Mouse (Mus musculus) MN1 (cell line): ENCODE data around the gene Cfap77.
A peak's percentile ranks its signal among the peaks of the same experiment; 100 is the strongest.
"Not testable (repeated sequence)": the region's sequence is repeated elsewhere in the genome, so short reads cannot be mapped to it uniquely, and the experiment has no call there.

ENCODE experiments used
- DNase-seq: peaks from one replicate; pipeline ENCODE4 v3.0.0-alpha.2; 2016; ENCODE audit warnings: low spot score

Cfap77 gene

DNA sequence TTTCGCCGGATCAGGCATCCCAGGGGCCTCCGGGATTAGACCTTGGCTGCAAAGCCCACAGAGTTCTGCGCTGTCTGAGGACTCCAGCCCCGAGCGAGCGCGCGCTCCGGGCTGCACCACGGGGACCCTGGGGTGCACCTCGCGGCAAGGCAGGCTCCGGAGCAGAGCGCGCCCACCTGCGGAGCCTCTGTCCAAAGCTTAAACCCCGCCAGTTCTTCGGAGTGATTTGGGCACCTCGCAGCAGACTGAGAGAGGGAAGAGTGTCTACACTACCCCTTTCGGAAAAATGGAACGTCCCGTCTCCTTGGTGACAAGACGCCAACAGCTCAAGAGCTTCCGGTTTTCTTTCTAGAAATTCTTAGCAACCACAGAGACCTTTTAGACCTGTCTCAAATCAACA, at the start of gene Cfap77:
Gene Cfap77, minus strand, starts transcription at position 76 of the 400 bp plus-strand sequence.
- DNase-seq, result peak; percentile 82

DNA sequence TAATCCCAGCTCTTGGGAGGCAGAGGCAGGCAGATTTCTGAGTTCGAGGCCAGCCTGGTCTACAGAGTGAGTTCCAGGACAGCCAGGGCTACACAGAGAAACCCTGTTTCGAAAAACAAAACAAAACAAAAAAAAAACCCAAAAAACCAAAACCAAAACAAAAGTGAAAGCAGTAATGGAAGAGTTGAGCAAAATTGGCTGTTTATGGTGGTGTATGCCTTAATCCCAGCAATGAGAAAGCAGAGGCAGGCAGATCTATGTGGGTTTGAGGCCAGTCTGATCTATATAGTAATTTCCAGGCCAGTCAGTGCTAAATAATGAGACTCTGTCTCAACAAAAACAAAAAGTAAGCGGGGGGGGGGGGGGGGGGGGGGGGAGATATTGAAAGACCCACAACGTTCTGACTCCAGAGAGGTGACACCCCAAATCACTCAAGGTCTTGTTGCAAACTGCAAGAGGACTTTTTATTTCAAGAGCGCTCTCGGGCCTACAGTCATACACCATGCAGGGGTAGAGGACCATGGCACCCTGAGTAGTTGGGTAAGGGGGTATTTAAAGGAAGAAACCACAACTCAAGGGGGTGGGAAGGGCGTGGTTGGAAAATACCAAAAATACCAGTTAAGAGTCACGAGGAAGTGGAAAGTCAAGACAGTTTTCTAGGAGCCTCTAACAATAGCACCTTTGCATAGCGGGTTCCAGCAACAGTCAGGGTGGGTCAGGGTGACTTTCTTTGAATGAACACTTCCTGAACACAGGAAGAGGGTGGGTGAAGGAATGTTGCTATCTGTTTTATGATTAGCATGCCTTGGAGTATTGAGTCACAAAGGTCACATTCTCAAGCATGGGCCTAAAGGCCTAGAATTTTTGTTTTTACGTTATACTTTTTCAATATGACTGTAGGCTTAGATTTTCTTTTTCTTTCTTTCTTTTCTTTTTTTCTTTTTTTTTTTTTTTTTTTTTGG, 47.8 kb upstream of the Cfap77 start:
- DNase-seq, result not testable (repeated sequence)

DNA sequence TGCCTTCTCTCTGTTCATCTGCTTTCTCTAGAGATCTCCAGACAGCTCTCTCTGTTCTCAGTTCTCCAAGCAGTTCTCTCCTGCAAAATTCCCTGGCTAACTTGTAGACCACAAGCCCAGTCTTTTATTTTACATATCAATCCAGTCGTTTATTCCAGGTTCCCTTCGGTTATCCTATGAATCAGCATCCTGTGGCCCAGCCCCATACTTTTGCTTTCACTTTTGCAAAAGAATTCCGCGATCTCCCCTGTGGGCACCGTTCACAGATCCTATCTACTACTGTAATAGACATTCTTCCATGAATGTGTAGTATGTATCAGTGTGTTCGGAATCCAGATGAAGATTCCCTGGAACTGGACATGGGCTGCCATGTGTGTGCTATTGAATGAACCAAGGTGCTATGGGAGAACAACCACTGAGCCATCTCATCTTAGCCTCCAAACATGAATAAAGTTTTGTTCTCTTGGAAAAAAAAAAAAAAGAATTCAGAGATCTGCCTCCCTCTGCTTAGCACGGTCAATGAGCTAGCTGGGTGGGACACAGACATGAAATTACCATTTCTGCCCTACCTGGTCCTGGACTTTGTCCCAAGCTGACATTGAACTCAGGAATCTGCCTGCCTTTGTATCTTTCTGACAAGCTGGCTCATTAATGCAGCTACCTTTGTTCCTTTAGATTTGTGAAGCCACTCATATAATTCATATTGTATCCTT, 46.1 kb upstream of the Cfap77 start:
- DNase-seq, result peak; percentile 49

- DNase-seq, result no peak
These were observed 44.8 kb upstream of the Cfap77 start for GRCm38 (mm10) chr2:29099646-29100045.

GRCm38 (mm10) chr2:29098786-29099185, 43.9 kb upstream of the Cfap77 start:
- no peak for DNase-seq

- DNase-seq, result not testable (repeated sequence)
These were observed 43.1 kb upstream of the Cfap77 start for GRCm38 (mm10) chr2:29097955-29098354.

DNA sequence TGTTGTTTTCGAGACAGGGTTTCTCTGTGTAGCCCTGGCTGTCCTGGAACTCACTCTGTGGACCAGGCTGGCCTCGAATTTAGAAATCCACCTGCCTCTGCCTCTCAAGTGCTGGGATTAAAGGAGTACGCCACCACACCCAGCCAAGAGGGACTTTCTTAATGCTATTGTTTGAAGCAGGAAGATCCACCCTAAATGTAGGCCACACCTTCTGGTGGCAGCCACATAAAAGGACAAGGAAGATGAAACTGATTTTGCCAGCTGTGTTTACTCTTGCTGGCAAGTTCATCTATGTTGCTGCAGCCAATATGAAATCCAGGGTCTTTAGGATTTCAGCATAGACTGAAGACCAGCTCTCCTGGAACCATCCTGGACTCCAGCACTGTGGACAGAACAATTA, 42.6 kb upstream of the Cfap77 start:
- DNase-seq, result no peak

GRCm38 (mm10) chr2:29096751-29097150, 41.9 kb upstream of the Cfap77 start:
- DNase-seq, result no peak

DNA sequence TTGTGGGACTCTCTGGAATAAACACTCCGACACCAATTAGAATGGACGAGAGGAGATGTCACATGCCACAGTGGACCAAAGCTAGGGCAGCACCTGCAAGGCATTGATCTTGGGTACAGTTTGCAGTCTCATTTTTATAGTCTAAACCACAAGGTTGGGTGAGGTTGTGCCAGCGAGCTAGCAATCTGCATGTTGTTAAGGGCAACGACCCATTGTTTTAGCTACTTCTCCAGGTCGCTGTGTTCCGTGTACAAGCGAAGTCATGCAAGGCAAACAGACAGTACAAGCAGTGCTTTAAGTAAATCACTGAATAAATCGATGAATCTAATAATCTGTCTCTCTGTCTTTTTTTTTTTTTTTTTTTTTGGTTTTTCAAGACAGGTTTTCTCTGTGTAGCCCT, 40.8 kb upstream of the Cfap77 start:
- no peak for DNase-seq

GRCm38 (mm10) chr2:29089276-29089675, 34.4 kb upstream of the Cfap77 start:
- not testable (repeated sequence) for DNase-seq

GRCm38 (mm10) chr2:29086026-29086425, 31.2 kb upstream of the Cfap77 start:
- no peak for DNase-seq

GRCm38 (mm10) chr2:29081965-29082364, 27.1 kb upstream of the Cfap77 start:
- peak; percentile 27 for DNase-seq

DNA sequence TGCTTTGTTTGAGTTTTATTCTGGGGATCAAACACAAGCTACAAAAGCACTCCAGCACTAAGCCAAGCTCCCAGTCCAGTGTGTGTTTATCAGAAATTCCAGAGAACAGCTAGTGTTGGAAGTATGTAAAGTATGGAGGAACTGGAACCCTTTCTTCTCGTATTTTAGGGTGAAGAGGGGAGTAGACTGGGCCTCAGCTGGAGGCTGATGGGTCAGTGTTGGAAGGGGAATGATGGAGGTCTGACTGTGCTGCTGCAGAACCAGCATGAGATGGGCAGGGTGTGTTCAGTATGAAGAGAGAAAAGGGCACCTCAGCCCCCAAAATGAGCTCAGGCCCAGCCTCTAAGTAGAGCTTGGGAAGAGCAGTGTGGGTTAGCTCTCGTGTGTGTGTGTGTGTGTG, 21.4 kb upstream of the Cfap77 start:
- DNase-seq, result no peak

DNA sequence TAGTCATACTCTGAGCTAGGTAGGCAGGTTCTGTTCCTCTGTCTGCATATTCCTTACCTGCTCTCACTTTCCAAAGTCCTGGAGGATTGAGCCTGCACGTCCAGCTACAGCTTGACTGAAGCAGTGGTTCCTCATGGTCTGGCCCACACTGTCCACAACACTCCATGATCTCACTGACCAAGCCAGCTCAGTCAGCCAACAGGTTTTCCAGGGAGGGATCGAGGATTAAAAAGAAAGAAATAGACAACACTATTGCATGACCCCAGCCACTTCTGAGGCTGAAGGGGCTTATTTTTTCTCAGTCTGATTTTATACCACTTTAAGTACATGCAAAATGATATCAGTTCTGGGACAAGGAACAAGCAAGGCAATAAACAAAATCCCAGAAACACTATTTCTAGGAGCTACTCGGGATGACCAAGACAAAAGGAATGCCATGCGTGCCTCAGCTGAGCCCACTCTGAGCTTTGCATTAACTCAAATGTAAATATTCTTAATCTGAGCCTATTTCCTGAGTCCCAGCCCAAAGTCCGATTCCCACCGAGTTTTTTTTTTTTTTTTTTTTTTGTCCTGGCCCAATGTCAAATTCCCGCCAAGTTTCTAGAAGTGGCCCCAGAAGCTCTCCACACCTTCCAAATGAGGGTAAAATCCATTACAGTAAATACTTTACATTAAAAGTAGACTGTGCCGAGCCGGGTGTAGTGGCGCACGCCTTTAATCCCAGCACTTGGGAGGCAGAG, 20.6 kb upstream of the Cfap77 start:
- no peak for DNase-seq

GRCm38 (mm10) chr2:29074676-29075075, 19.8 kb upstream of the Cfap77 start:
- no peak for DNase-seq

- peak; percentile 50 for DNase-seq
These were observed 11.5 kb upstream of the Cfap77 start for GRCm38 (mm10) chr2:29066410-29066809.

DNA sequence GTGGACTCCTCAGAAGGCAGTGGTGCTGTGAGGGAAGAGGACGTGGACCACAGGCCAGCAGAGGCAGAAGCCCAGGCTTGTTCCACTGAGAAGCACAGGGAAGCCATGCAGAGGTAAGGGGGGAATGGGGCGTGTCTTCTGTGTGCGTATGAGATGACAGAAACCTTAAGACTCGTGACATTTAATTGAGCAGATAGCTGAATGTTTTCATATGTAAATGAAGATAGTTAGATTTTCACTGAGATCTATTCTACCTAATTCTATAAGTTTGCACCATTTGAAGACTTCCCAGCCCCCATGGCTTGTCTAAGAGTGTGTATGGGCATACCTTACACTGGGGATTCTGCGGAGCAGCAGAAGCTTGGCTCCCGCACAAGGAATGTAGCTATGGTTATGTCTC, 10.9 kb upstream of the Cfap77 start:
- DNase-seq, result no peak

DNA sequence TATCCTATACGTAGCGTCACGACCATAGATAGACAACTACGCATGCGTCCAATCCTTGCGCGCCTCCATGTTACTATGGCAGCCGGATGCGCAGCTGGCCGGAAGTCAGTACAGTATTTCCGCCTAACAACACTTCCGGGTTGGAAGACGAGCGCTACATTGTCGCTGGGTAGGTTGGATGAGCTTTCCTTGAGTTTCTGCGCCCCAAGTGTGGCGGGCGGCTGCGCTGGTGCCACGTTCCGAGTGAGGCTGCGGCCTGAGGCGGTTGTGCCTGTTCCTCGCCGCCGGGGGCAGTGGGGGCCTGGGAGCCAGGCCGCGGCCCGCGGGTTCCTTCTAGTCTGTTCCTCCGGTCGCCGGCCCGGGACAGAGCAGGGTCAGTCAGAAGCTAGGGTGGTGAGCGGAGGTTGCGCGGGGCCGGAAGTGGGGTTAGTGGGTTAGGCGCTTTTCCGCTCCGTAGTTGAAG, 5.3 kb upstream of the Cfap77 start, which contains the start of gene Ttf1:
Gene Ttf1, plus strand, starts transcription at position 128 of the 463 bp plus-strand sequence.
- DNase-seq, result peak; percentile 95

GRCm38 (mm10) chr2:29054545-29054935, 326 bp downstream of the Cfap77 start:
- DNase-seq, result no peak

DNA sequence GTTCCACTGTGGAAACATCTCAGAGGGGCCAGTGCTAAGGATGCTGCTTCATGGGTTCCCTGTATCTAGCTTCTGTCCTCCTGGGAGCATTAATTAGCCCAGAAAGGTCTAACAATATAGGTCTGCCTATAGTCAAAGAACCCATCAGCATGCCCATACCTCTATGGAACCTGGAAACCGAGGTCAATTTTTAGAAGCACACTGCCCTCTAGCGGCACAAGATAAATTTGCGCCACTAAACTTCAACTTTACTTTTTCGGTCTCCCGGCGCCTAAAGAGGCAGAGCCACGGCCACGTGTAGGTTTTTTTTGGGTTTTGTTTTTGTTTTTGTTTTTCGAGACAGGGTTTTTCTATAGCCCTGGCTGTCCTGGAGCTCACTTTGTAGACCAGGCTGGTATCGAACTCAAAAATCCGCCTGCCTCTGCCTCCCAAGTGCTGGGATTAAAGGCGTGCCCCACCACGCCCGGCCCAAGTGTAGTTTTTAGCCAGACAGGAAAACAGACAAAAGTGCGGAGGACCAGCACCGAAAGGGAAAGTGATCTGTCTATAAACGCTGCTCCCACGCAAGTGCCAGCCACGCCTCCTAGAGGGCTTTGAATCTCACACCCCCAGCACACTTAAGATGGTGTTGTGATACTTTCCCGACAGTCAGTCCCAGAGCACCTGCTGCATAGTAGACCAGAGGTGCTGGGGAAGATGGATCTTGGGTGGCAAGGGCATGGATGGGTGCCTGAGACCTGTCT, 893 bp downstream of the Cfap77 start:
- DNase-seq, result peak; percentile 69

DNA sequence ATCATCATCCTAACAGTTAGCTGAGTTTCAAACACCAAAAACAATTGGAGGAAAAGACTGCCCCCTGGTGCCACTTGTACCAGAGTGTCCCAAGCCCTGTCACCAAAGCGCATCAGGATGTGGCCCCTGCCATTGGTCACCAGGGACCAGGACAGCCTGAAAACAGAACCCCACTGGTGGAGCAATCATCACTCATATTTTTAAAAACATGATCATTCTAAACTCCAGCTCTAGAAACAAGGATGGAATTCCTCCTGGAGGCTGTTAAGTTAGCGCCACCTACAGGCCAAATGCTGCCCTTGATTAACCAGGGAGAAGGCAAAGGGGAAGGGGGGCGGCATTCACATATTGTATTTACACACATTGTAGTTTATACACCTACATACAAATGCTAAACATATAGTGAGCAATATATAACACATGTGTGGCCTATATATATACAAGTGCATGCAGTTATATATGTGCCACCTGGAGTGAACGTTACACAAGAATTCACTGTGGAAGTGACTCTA, 1.9 kb downstream of the Cfap77 start:
- DNase-seq, result peak; percentile 59
